Mouse (Mus musculus) cerebellum, postnatal 14 days (tissue): Measurements from ENCODE around the gene Zfp953.
"Not testable (repeated sequence)": the region's sequence is repeated elsewhere in the genome, so short reads cannot be mapped to it uniquely, and the experiment has no call there.

Experiments used
- DNase-seq, 2 experiments: peaks; one replicate each; pipeline ENCODE4 v3.0.0; 2021; ENCODE audit warnings: mixed read lengths in 2 of 2

Gene Zfp953

GRCm38 (mm10) chr13:67360131-67360744, at the start of gene Zfp953, which contains the start of gene Gm28044:
Gene Zfp953 (minus strand): TSS chr13:67360605.
Gene Gm28044 (minus strand): TSS chr13:67360536.
- DNase-seq, result peak; percentile 87 to 93

- DNase-seq, result peak; percentile 71 to 75
Measured at GRCm38 (mm10) chr13:67399183-67399903, 38.9 kb upstream of the Zfp953 start, which contains the start of gene Zfp429. Gene Zfp429 (minus strand): TSS chr13:67399819.

GRCm38 (mm10) chr13:67376255-67376654, 15.8 kb upstream of the Zfp953 start:
- not testable (repeated sequence) for DNase-seq

DNA sequence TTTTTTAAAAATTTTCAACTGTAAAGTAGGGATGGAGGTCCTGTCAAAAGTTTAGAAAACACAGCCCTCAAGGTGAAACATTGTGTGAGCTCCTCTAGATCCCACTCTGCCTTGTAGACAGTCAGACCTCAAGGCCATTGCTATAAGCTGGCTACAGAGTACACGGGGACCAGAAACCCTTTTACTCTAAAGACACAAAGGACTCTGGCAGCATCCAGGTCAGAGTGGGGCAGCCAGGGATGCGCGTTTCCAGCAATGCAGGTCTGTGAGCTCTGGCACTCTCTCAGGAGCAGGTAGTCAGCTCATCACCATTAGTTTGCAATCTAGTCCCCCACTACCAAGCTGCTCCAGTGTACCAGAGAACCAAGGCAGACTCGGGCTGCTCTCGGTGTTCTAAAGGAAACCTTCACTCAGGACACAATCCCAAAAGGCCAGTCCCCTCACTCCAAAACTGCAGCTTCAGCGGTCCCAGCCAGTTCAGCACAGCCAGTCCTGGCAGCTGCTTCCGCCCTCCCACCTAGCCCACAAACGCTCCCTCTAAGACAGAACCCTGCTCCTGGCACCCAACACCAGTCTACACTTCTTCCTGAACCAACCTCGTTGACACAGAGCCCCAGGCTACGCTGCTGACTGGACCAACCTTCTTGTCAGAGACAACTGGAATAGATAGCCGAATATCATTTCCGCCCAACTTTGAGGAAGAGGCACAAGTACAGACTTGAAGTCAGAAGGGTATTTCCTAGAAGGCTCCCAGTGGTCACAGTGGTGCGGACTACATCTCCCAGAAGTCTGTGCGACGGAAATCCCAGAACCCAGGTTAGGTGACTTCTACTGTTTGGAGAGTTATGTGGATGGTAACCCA, 14.9 kb upstream of the Zfp953 start, which contains the start of the genes Gm28041 and Zfp456:
Gene Gm28041 (minus strand): TSS at position 684 of the 862 bp plus-strand sequence.
Gene Zfp456 (minus strand): TSS at position 761 of the 862 bp plus-strand sequence.
- DNase-seq, result peak; percentile 41 to 60

- DNase-seq, result no peak
Measured at GRCm38 (mm10) chr13:67351854-67352253, 8.6 kb downstream of the Zfp953 start.

GRCm38 (mm10) chr13:67343422-67343821, 17.0 kb downstream of the Zfp953 start:
- no peak for DNase-seq

DNA sequence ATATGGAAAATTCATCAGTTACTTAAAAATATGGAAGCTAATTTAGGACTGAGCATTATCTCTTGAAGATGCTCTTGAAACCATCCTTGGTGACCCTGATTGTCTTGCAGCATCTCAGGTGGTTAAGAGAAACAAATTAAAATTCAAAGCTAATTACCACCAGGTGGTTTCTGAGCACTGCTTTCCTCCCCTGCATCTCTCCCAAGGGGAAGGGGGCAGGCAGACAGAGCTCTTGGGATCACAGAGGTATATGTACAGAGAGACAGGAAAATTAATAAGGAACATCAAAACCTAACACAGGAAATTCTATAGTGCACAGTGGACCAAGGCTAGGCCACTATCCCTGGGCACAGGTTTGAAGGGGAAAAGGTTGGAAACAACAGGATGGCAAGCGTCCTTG, 27.5 kb downstream of the Zfp953 start:
- DNase-seq, result peak in 1 of 2 experiments; percentile 12

- peak; percentile 62 to 81 for DNase-seq
Measured at GRCm38 (mm10) chr13:67332019-67332724, 28.2 kb downstream of the Zfp953 start, which contains the start of gene Zfp595. Gene Zfp595 (minus strand): TSS chr13:67332570.

DNA sequence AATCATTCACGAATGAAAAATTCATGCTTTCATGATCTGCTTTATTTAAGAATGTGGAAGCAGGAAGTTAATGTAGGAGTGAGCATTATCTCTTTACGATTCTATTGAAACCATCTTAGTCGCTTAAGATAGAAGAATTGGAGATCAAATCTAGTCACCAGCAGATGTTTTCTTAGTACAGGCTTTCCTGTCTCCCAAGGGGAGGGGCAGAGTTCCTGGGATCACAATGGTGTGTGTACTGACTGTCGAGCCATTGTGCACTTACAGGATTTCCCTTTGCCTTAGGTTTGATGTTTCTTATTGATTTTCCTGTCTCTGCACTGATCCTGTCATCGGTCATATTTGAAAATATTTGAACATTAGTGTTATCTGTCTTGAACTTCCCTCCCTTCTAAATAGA, 53.7 kb downstream of the Zfp953 start:
- DNase-seq, result no peak

GRCm38 (mm10) chr13:67305822-67306672, 54.4 kb downstream of the Zfp953 start, which contains the start of gene Zfp457:
Gene Zfp457 (minus strand): TSS chr13:67306485.
- peak; percentile 89 to 91 for DNase-seq
